Mouse (Mus musculus) ES-Bruce4 (cell line): ENCODE data around the gene Hist1h3h.

Experiments
- CTCF ChIP-seq: IDR thresholded peaks from one replicate; pipeline ENCODE4 v1.8.1; 2011; ENCODE audit warnings: low read depth, low read length
- EP300 ChIP-seq: IDR thresholded peaks from 2 replicates; pipeline ENCODE4 v1.6.1; 2011; ENCODE audit warnings: low read depth, low read length; ENCODE audit not compliant: insufficient read depth
- POLR2A ChIP-seq: IDR thresholded peaks from one replicate; pipeline ENCODE4 v1.8.1; 2011; ENCODE audit warnings: low read length; ENCODE audit not compliant: insufficient read depth

- TF ChIP-seq POLR2A (no peak), CTCF (no peak), EP300 (no peak)
Observed at GRCm38 (mm10) chr13:21711698-21712097, 5.8 kb upstream of the Hist1h3h start.
